Mouse (Mus musculus) NIH3T3 (cell line): ENCODE results near the gene L1cam.

Experiments used
- DNase-seq: peaks from one replicate; pipeline ENCODE4 v3.0.0-alpha.2; 2012; ENCODE audit warnings: low read depth

The L1cam gene

DNA sequence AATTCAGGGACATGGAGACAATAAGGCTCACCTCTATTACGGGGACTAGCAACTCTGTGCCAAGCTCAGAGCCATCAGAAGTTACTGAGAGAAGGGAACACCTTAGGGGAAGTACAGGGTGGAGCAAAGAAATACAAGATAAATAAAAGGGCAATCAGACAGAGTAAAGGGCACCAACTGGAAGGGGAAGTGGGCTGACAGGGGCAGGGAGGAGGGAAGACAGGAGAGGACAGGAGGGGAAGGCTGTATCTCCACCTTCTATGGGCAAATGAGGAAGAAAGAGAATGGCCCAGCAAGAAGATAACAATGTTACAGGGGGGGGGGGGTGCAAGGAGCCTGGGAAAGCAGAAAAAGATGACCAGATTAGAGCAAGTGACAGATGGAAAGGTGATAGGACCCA is 18.9 kb downstream of the L1cam start:
- DNase-seq: no peak

DNA sequence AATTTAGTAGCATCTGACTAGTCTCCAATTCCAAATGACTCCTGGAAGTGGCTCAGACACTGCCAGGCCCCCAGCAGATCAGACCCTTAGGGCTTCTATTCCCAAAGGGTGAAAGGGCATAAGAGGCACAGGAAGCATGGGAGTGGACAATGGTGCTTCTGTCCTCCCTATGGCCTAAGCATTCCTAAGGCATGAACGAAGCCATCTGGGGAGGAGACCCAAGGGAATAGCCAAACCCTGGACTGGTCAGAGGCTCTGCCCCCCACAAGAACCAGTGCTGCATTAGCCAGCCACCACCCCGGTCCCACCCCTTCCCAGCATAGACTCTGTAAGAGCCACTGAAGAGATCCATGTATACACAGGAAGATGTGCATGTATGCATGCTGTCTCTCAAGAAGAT is 20.0 kb downstream of the L1cam start:
- peak; percentile 26 for DNase-seq

DNA sequence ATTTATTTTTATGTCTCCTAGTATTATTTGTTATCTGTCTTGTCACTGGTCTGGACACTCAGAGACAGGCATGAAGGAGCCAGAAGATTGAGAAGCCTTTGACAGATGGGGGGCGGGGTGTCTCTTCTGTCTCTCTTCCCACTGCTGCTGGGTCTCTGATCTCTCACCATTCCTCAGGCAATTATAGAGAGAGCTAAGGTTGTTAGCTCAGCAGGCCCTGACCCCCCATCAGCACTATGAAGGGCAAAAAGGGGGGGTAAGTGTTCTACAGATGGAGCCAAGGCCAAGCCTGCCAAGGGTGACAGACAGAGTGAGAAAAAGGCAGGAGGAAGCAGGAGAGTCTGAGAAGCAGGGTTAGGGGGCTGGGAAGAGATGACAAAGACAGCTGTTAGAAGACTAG is 23.9 kb downstream of the L1cam start:
- DNase-seq: no peak

DNA sequence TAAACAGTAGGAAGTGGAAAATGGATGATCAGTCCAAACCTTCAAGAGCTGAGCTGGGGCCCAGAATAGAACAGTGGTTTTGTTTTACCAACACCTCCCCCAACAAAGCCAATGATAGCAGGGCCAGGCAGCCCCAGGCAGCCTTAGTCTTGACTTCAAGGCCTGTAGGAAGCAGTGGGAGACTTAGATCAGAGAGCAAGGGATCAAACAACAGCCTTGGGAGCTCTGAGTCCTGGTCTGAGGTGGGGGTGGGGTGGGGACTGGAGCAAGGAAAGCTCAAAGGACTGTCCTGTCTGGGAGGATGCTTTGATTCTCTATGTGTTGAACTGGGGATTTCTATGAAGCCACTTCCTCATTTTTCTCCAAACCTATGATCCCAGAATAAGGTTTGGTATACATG is 24.4 kb downstream of the L1cam start:
- DNase-seq: no peak

GRCm38 (mm10) chrX:73869334-73869733 is 26.6 kb downstream of the L1cam start:
- DNase-seq: peak; percentile 62

- DNase-seq: no peak
These were observed 28.1 kb downstream of the L1cam start for GRCm38 (mm10) chrX:73867852-73868251.

DNA sequence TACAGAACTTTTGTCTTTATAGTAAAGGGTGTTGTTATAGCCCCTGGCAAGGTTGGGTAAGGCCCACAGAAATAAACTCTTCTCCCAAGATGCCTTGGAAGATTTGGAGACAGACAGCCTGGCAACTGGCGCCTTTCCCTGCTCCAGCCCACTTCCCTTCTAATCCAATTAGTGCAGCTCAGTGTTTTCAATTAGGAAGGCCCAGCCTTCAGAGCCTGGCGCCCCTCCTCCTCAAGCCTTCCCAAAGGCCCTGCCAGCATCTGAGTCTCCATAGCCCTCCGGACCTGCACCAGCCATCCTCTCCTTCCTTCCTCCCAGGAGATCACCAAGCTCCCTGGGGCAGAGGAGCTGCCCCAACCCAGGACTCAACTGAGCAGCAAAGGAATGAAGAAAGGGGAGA is 28.6 kb downstream of the L1cam start:
- DNase-seq: no peak

DNA sequence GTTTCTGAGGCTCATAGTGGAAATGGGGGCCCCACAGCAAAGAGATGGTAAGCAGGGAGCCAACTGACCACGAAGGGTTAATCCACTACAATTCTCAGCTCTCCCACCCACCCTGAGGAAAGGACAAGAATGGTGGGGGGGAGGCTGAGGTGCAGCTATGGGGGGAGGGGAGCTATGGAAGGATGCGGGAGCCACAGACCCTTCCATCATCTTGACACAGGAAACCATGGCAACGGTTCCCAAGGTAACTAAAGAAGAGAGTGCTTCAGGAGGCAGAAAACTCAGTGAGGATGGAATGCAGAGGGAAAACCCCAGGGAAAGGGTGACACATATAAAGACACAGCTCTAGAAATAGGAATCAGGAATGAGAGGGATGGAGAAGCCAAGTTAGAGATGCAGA is 31.2 kb downstream of the L1cam start:
- DNase-seq: no peak

GRCm38 (mm10) chrX:73855087-73855408 is 40.9 kb downstream of the L1cam start:
- no peak for DNase-seq

DNA sequence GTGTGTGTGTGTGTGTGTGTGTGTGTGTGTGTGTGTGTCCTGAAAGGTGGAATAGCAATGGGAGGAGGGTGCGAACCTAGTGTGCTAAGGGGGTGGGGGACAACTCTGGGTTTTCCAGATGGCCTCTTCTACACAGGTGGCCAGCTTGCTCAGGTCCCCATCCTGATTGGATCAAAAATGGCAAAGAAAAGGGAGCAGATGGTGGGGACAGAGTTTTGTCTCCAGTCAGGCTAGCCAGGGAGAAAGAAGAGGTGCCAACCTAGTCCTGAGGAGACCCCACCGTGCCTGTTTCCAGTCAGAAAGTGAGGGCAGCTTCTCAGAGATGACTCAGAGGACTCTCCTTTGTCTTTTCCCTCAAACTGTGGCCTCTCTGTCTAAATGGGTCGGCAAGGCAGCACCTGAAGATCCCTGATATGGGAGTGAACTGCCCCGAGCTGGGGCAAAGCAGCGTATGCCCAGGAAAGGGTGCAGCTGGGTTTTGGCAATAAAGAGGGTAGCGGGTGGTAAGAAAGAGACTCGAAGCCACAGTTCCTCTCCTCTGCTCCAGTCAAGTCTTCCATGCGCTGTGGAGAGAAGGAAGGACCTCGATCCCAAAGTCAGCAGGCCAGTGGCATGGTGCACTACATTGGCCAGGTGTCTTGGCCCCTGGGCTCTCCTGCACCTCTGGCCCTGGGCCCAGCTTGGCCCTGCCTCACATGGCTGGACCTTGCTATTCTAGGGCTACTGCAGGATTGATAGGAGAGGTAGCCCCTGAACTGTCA is 41.4 kb downstream of the L1cam start:
- no peak for DNase-seq

DNA sequence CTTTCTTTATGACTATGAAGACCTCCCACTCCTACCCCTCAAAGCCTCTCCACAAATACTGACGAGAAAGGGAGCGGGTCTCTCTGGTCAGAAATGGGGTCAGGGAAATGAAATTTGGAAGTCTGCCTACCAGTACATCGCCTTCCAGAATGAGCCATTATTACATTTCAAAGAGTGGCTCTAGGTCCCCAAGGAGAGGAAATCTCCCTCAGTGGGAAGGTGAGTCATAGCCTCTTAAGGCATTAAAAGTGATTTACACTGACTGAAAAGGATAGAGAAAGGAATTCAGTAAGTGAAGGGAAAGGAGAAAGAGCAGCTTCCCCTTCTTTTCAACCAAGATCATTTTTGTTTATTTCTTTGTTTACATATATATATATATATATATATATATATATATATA is 59.2 kb downstream of the L1cam start:
- DNase-seq: peak; percentile 41

DNA sequence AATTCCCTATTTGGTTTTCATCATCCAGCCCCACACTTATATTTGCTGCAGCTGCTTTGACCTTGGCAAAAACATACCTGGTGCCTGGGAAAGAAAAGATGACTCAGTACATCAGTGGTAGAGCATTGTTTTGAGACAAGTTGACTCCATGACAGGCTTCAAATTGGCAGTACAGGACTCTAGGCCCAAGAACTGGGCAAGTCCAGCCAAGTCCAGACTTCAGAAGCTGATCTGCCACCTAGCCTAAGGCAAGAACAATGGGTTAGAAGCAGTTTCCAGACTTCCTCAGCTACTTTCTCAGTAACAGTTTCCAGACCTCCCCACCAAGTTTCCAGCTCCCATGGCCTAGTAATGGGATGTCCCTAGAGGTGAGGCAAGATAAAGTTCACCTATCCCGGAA is 60.2 kb downstream of the L1cam start:
- no peak for DNase-seq

DNA sequence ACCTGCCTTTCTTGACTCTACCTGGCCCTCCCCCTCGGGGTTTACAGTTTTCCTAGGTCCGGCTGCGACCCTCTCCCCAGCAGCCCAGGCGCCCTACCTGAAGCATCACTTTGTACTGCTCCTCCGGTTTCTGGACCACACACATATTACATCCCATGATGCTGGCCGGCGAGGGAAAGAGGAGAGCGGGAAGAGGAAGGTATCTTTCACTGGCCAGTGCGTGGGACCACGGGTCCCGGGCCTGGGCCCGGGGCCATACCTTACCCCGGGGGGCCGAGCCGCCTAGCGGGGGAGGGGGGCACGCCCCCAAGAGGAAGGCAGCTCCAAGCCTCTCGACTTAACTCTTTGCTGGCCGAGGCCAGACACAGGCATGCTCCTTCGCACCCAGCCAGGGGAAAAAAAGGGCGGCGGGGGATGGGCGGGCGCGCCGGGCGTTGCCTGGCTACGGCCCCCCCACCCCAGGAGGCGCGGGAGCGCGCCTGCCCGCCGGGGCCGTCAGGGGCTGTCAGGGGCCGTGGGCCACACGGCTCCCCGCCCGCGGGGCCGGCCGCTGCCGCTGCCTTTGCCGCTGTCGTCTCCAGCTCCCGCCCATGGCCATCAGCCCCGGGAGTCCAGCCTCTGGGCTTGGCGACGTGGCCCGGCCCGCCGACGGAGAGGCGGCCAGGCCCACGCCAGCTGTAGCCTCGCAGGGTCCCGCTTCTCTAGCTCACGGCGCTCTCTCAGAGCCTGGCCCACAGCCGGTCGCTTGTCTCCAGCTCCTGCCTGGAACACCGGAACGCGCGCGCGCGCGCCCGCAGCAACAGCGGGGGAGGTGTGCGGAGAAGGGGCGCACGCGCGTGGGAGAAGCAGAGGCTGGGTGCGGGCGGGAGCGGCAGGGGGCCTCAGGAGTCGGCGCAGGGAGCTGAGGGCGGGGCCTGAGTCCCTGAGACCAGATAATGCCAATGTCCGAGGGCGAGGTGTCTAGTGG is 71.4 kb downstream of the L1cam start, which contains the start of gene Pdzd4:
TSS of gene Pdzd4 (minus strand) at position 785 of the 967 bp plus-strand sequence.
- DNase-seq: peak; percentile 83

GRCm38 (mm10) chrX:73823747-73824146 is 72.2 kb downstream of the L1cam start:
- DNase-seq: no peak

DNA sequence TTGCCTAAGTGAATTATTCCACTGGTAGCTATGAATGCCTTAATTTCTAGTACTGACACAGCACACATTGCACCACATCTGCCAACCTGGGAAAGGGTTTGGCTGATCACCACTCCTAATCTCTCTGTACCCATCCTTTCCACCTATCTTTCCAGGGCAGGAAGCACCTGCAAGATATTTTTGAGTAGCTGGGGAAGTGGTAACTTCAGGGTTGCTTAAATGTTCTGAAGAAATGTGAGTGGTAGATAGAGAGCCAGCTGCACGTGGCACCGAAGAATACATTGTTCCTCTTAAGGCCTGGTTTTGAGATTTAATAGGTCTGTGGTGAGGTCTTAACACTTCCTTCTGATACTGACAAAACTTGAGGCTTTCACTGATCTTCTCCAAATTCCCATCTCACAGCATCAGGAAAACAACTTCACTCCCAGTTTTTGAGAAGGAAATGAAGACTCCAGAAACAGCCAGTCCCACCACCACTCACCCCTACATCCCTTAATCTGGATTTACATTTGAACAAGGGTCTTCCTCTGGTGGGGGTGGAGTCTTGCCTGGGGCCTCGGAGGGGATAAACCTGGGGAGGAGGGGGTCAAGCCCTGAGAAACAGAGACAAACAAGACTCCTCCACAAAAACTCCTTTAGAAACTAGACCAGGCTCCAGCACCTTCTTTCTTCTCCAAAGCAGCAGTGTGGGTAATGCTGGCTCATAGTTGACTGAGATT is 79.2 kb downstream of the L1cam start:
- DNase-seq: no peak

- DNase-seq: no peak
These were observed 80.8 kb downstream of the L1cam start for GRCm38 (mm10) chrX:73815072-73815471.

DNA sequence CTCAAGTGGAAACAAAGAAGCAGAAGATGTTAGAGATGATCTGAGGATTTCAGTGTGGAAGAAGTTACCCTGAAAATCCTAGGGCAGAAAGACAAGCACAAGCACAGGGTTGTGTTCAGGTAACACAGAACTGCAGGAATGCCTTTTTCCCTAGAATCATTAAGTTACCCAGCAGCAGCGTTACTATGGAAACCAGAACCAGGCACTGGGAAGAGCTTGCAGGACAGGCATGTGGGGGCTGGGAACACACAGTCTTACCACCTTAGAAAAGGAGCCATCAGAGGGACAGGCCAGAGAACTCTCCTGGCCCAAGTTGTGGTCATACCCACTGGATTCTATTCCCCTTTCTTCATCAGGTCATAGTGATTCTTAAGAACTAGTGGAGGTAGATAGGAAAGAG is 90.1 kb downstream of the L1cam start:
- DNase-seq: no peak
